Mouse (Mus musculus) retina, adult 2 months (tissue): ENCODE results near the gene Usp9y.
A peak's percentile ranks its signal among the peaks of the same experiment; 100 is the strongest.

Source experiments
- DNase-seq: peaks from one replicate; pipeline ENCODE4 v3.0.0-alpha.2; 2012; ENCODE audit warnings: low read depth, low spot score

The Usp9y gene

GRCm38 (mm10) chrY:1459682-1460081 lies at the start of gene Usp9y:
Gene Usp9y, minus strand, starts transcription at chrY:1459782.
- DNase-seq, result no peak

GRCm38 (mm10) chrY:1293708-1294107 lies 165.9 kb downstream of the Usp9y start:
- DNase-seq, result no peak

- peak; percentile 18 for DNase-seq
These were observed 173.3 kb downstream of the Usp9y start, which contains the start of gene Ddx3y for GRCm38 (mm10) chrY:1286171-1286795. Gene Ddx3y, minus strand, starts transcription at chrY:1286629.

- DNase-seq, result no peak
These were observed 173.8 kb downstream of the Usp9y start for GRCm38 (mm10) chrY:1285735-1286134.
